Mouse (Mus musculus) adipocyte (in vitro differentiated cells): ENCODE data around the gene Lrrc10.
A peak's percentile ranks its signal among the peaks of the same experiment; 100 is the strongest.
"Not testable (repeated sequence)": the region's sequence is repeated elsewhere in the genome, so short reads cannot be mapped to it uniquely, and the experiment has no call there.

Source experiments
- DNase-seq: peaks from one replicate; pipeline ENCODE4 v3.0.0-alpha.2; 2016; ENCODE audit warnings: low spot score

The Lrrc10 gene

DNA sequence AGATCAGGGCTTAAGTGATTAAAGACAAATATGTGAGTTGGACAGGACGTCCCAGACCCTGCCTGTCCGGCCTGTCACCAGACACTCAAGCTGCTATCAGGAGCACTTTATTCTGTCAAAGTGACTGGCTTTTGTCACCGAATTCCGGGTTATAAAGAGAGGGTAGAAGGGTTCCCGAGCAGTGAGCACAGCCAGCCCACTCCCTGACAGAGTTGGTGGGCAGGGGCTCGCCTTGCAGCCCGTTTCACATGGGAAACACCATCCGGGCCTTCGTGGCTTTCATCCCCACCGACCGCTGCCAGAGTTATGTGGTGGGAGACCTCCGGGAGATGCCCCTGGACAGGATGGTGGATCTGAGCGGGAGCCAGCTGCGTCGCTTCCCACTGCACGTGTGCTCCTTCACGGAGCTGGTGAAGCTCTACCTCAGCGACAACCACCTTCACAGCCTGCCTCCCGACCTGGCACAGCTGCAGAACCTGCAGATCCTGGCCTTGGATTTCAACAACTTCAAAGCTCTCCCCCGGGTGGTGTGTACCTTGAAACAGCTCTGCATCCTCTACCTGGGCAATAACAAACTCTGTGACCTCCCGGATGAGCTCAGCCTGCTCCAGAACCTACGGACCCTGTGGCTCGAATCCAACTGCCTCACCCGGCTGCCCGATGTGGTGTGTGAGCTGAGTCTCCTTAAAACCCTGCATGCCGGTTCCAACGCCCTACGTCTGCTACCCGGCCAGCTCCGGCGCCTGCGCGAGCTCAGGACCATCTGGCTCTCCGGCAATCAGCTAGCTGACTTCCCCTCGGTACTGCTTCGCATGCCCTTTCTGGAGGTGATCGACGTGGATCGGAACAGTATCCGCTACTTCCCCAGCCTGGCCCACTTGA lies at the start of gene Lrrc10:
TSS of gene Lrrc10 (plus strand) at position 167 of the 882 bp plus-strand sequence.
- DNase-seq, result no peak

DNA sequence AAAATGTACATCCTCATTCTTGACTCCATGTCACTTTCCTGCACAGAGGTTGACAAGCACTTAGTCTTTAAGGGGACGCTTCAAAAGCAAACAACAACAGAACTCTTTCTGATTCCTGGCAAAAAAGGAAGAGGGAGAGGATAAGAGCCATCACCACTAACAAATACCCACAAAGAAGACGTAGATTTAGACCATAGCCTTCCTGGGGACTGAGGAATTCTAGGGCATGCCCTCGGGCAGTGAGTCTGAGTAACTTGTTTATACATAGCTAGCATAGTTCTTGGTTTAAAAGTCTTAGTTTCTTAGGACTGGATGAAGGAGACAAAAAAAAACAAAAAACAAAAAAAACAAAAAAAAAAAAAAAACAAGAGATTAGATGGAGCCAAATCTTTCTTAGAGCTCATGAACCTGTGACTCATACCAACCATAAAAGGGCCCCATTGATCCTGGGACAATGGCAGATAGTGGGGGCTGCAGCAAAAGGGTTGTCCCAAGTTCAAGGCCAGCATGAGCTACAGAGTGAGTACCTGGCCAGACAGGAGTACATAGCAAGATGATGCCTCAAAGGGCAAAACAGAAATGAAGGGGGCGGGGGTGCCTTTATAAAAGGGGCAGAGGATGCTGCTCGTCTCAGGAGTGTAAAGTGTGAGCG lies 49.4 kb upstream of the Lrrc10 start:
- peak; percentile 13 for DNase-seq

DNA sequence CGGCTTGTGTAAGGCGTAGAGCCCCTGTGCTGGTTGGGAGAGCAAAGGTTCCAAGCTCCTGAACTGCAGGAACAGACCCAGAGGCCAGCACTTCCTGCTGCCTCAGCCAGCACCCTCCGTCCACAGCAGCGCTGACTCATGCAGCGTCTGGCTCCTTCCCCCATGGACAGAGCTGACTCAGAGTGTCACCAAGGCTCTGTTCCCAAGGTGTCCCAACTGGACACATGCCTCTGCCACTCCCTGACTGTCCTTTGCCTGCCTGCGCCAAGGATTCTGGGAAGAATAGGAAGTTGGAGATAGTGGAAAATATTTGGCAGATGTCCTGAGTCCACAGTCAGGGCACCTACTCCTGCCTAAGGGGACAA lies 48.9 kb upstream of the Lrrc10 start:
- DNase-seq, result peak; percentile 75

DNA sequence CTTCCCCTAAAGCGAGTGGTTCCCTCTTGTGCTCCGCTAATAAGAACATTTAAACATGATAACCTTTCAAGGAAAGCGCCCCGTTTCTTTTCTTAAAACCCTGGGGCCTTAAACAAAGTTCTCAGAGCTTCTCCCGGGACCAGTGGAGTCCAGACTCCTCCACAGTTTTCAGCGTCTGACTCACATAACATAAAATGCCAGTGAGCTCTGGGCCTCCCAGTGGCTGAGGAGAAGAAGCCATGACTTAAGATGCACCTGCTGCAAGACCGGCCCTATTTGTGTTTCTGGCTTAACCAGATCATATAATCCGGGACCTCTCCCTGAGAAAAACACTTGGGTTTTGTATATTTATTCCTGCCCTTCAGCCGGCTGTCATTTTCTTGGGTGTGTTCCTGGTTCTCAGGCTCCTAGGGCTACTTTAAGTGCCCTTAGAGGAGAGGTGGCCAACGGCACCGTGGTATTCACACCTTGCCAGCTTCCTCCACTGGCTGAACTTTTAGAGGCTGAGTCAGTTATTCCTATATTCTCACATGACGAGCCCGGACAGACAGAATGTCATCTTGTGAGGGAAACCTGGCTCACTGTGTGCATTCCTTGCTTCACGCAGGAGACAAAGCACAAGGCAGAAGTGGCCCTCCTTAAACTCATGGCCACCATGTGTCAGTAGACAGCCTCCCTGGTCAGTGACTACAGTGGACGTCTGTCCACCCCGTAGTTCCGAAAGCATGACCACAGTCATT lies 46.3 kb upstream of the Lrrc10 start:
- DNase-seq, result no peak

DNA sequence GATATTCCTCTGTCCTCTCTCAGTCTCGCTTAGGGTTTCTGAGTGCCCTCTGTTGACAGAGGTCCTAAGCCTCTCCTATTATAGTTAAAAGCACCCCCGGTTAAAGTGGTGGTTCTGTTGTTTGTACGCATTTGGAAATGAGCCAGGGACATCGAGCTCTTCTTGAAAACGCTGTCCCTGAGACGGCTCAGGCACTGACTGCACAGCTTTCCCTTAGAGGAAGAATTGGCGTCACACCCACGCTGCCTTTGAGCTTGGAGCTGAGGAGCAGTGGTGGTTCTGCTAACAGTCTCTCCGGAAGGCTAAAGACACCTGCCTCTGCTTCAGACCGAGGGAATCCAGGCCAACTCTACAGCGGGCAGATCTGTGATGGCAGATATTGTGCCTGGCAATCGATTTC lies 44.2 kb upstream of the Lrrc10 start:
- no peak for DNase-seq

DNA sequence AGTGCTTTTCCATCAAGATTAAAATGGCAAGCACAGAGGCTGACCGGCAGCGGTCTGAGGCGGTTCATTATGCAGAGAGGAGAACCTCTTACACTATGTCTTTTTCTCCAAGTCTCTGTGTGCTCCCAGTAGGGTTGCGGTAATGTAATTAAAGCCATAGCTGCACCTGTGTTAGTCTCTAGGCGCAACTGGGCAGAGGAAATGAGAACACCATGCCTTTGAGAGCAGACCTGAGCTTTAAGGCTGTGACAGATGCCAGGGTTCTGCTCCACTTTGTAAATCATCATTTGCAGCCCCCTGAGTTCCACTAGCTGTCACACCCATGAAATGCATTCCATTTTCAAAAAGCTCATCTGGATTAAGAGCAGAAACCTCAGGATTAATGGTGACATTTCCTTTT lies 40.4 kb upstream of the Lrrc10 start:
- DNase-seq, result no peak

DNA sequence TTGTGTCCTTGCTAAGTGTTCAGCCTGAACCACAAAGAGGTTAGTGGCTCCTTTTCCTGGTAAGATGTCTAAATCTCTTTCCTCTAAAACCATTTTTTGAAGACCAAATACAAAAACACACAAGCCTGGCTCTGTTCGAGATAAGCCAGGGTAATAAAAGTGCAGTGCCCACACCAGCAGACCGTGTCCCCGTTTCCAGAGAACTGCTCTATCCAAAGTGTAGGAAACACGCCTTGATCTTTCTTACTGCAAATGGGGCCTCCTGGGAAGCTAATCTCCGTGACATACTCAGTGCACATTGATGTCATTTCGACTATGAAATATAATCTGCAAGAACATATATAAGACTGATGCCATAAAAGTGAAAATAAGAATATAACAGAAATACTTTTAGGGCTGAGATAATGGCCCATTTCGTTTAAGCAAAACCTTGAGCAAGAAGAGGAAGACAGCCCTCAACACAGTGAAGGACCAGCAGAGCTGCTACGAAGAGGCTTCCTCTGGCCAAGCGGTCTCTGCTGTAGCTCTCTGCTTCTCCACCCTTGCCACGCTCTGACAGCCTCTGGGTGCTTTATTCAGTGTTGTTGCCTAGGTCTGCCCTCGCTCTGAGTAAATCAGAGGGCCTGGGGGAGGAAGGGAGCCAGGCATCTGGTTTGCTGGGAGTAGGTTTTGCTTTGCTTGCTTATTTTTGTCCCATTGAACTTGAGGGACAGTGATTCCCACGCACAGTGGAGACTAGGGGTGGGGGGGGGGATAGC lies 39.3 kb upstream of the Lrrc10 start:
- DNase-seq, result no peak

GRCm38 (mm10) chr10:117009691-117010090 lies 35.5 kb upstream of the Lrrc10 start:
- DNase-seq, result no peak

DNA sequence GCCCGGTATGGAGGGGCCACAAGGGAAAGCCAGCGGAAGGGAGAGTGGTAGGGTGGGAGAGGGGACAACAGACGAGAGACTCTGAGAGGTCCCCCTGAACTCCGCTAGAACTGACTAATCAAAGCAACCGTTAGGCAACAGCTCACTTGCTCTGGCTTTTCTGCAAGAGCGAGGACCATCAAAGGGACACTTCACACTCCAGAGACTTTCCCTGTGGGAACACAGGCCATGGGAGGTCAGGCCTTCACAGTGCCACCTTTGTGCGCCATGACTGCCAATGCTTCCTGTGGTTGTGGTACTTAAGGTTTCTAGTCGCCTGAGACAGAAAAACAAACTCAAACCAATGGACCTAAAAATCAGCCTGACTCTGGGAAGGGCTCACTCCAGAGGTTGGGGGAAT lies 34.1 kb upstream of the Lrrc10 start:
- DNase-seq, result no peak

- no peak for DNase-seq
Measured at GRCm38 (mm10) chr10:117013689-117014390, 31.3 kb upstream of the Lrrc10 start.

DNA sequence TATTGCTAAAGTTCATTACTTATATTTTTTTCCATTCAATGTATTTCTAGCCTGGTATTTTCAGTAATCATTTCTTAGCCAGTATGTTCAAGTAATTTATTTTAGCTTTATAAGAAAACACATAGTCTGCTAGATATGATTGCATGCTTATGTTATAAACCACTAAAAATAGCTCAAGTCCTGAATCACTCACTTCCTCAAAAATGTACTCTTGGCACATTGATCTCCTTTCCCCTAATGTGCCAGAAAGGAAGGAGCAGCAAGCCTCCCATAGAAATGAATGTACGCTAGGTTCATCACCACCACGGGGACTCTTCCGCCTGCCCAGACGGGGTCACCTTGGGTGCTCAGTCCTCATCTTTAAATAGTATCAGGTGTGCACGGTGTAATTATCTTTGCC lies 30.6 kb upstream of the Lrrc10 start:
- no peak for DNase-seq

DNA sequence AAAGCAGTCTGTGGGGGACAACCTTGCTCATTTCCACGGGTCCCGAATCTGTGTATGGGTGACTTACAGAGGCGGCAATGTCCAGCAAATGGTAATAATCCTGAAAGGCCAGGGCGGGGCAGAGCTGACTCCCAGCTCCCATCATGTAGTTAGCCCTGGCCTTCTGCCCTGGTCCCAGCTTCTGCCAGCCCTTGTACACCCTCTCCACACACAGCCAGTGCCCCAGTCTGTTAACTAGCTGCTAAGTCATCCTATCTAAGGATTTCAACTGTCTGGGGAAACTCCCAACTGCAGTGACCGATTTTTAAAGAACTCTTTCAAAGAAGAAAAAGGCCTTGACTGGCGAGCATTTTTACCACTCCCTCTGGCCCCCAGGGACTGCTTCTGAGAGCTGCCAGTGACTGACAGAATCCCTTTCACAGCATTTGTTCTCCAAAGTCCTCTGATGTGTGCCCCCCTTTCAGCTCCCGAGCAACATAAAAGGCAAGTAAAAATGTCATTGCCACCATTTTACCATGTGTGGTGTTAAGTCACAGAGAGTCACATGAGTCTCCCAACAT lies 26.8 kb upstream of the Lrrc10 start:
- DNase-seq, result no peak

GRCm38 (mm10) chr10:117021020-117021754 lies 24.0 kb upstream of the Lrrc10 start:
- DNase-seq, result no peak

DNA sequence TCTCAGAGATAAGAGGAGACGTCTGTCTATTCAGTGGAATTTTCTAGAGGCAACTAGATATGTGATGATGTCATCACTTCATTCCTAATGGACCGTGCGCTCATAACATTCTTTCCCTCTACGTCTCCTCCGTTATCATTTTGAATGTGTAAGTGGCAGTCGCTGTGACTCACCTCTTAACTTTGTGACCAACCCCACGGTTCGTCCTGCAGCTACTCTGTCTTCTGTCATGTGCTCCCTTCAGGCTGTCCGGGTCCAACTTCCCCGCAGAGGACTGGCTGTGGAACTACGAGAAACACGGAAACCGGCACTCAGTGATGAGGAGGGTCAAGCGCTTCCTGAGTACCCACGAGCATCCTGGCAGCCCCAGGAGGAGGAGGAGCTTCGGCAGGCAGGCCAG lies 21.4 kb upstream of the Lrrc10 start:
- no peak for DNase-seq

GRCm38 (mm10) chr10:117025776-117026175 lies 19.4 kb upstream of the Lrrc10 start:
- DNase-seq, result not testable (repeated sequence)

DNA sequence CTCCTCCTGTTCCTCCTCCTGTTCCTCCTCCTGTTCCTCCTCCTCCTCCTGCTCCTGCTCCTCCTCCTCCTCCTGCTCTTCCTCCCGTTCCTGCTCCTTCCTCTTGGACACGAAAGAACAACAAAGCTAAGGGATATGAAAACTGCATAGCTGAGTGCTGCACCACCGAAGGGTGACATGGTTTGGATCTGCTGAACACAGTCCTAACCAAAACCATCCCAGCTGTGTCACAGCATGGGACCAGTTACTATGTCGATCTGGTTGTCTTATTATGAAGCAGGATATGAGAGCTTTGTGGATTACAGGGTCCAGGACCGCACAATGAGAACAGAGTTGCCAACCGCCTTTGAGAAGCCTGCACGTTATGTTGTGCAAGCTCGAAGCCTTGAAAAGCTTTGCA lies 19.0 kb upstream of the Lrrc10 start:
- no peak for DNase-seq

DNA sequence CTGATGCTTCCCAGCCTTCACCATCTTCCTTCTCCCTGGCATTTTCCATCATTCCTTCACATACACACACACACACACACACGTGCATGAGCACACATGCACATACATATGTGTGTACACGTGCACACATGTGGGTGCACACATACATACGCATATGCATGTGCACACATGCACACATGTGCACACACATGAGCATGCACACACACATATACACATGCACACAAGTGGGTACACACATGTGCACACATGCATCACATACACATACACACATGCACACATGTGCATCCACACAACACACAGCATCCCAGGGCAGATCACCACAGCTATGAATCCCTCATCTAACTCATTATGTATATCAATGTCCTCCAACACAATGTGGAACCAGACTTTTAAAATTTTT lies 14.0 kb upstream of the Lrrc10 start:
- DNase-seq, result no peak

- DNase-seq, result peak; percentile 78
Measured at GRCm38 (mm10) chr10:117033785-117034184, 11.4 kb upstream of the Lrrc10 start.

GRCm38 (mm10) chr10:117040355-117040754 lies 4.8 kb upstream of the Lrrc10 start:
- peak; percentile 64 for DNase-seq

DNA sequence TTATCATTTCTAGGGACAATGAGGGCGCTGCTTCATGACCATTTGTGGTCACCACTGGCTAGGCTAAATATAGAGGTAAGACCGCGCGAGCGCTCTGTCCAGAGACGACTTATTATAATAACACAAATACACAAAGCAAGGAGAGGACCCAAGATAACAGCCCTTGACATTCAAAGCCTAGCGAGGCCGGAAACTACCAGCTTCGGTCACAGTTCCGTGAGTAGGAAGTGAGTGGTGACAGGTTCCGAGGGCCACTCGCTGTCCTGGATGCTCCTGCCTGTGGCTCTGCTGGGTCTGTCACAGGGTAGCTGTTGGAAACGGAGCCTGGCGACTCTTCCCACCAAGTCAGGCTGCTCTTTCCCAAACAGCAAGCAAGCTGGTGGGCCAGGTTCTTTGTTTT lies 2.8 kb upstream of the Lrrc10 start:
- DNase-seq, result no peak
